Mouse (Mus musculus) liver (tissue): ENCODE results near the gene Ap2b1.

ENCODE experiments used
- DNase-seq: peaks from one replicate; pipeline ENCODE4 v3.0.0-alpha.2; 2020; ENCODE audit warnings: mixed read lengths

Gene Ap2b1

GRCm38 (mm10) chr11:83403787-83404186 is 105.0 kb downstream of the Ap2b1 start:
- DNase-seq = no peak

- no peak for DNase-seq
Observed at GRCm38 (mm10) chr11:83406391-83406790, 107.6 kb downstream of the Ap2b1 start.

- no peak for DNase-seq
Observed at GRCm38 (mm10) chr11:83408242-83408641, 109.4 kb downstream of the Ap2b1 start.

GRCm38 (mm10) chr11:83409087-83409754 is 110.4 kb downstream of the Ap2b1 start, which contains the start of gene Rasl10b:
Gene Rasl10b, plus strand, starts transcription at chr11:83409137.
- DNase-seq = peak; percentile 16

- no peak for DNase-seq
Observed at GRCm38 (mm10) chr11:83409792-83410291, 111.0 kb downstream of the Ap2b1 start.

- DNase-seq = no peak
Observed at GRCm38 (mm10) chr11:83410510-83410909, 111.7 kb downstream of the Ap2b1 start.

GRCm38 (mm10) chr11:83417080-83417479 is 118.3 kb downstream of the Ap2b1 start:
- DNase-seq = peak; percentile 63

- DNase-seq = no peak
Observed at GRCm38 (mm10) chr11:83417708-83418107, 118.9 kb downstream of the Ap2b1 start.

- DNase-seq = peak; percentile 20
Observed at GRCm38 (mm10) chr11:83418566-83418965, 119.7 kb downstream of the Ap2b1 start.

- peak; percentile 29 for DNase-seq
Observed at GRCm38 (mm10) chr11:83420338-83420737, 121.5 kb downstream of the Ap2b1 start.

- peak; percentile 74 for DNase-seq
Observed at GRCm38 (mm10) chr11:83421305-83421704, 122.5 kb downstream of the Ap2b1 start.

- peak; percentile 69 for DNase-seq
Observed at GRCm38 (mm10) chr11:83424681-83425080, 125.9 kb downstream of the Ap2b1 start.

GRCm38 (mm10) chr11:83426964-83427363 is 128.1 kb downstream of the Ap2b1 start:
- DNase-seq = peak; percentile 26

GRCm38 (mm10) chr11:83429355-83429754 is 130.5 kb downstream of the Ap2b1 start, which contains the start of gene Gas2l2:
Gene Gas2l2, minus strand, starts transcription at chr11:83429455.
- no peak for DNase-seq

- no peak for DNase-seq
Observed at GRCm38 (mm10) chr11:83432533-83432932, 133.7 kb downstream of the Ap2b1 start.

GRCm38 (mm10) chr11:83437377-83437776 is 138.6 kb downstream of the Ap2b1 start, which contains the start of gene 1700020L24Rik:
Gene 1700020L24Rik, plus strand, starts transcription at chr11:83437677.
- DNase-seq = no peak

GRCm38 (mm10) chr11:83439426-83440060 is 140.7 kb downstream of the Ap2b1 start:
- DNase-seq = no peak

GRCm38 (mm10) chr11:83440081-83441064 is 141.5 kb downstream of the Ap2b1 start:
- peak; percentile 89 for DNase-seq

GRCm38 (mm10) chr11:83441235-83441634 is 142.4 kb downstream of the Ap2b1 start:
- DNase-seq = no peak

GRCm38 (mm10) chr11:83442596-83443267 is 143.9 kb downstream of the Ap2b1 start:
- DNase-seq = peak; percentile 62

- peak; percentile 31 for DNase-seq
Observed at GRCm38 (mm10) chr11:83443824-83444223, 145.0 kb downstream of the Ap2b1 start.

GRCm38 (mm10) chr11:83445001-83445400 is 146.2 kb downstream of the Ap2b1 start:
- no peak for DNase-seq
